Comparison of ENCODE assay signal across 23 mouse cellular contexts in the genomic region with DNA sequence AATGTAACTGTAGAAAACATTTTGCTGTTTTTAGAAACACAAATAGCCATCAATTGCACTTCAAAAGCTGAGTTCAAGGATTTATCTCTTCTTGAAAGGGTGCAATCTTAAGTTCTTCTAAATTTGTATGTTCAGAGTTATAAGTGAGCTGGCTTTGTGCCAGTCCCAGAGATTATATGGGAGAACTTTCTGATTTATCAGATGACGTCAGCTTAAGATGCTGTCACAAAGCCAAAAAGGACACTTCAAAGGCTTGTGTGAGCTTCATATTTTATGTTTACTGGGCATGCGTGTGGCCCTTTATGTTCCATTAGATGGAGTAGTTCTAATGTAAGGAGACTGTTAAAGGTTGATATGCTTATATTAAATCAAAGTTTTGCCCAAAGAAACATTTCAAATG.
"Had no signal": no experiment of that assay in that cellular context is flagged by ENCODE, and none has a peak within 500 bp of the region (broad histone marks: within the 10 kb centered on the region; RNA-seq: fewer than 3 reads in every experiment).

No protein-coding gene starts in this region.

- H3K27me3 ChIP-seq: limb, embryonic 12.5 days; liver, embryonic 12.5 days; liver, embryonic 15.5 days; midbrain, embryonic 12.5 days; midbrain, embryonic 15.5 days; neural tube, embryonic 12.5 days; neural tube, embryonic 15.5 days had no signal

- H3K4me3 ChIP-seq: layer of hippocampus, adult 2 months; left cerebral cortex, adult 2 months; limb, embryonic 12.5 days; liver, embryonic 12.5 days; liver, embryonic 15.5 days; midbrain, embryonic 12.5 days; midbrain, embryonic 15.5 days; neural tube, embryonic 12.5 days; neural tube, embryonic 15.5 days had no signal

- H3K27ac ChIP-seq: layer of hippocampus, adult 2 months; left cerebral cortex, adult 2 months; limb, embryonic 12.5 days; liver, embryonic 12.5 days; liver, embryonic 15.5 days; macrophage; midbrain, embryonic 12.5 days; midbrain, embryonic 15.5 days; neural tube, embryonic 12.5 days; neural tube, embryonic 15.5 days; stomach, postnatal 0 days had no signal

- ATAC-seq: liver, embryonic 12.5 days; midbrain, embryonic 15.5 days had no signal

- H3K36me3 ChIP-seq: limb, embryonic 12.5 days; liver, embryonic 12.5 days; liver, embryonic 15.5 days; midbrain, embryonic 12.5 days; midbrain, embryonic 15.5 days; neural tube, embryonic 12.5 days; neural tube, embryonic 15.5 days had no signal

- H3K9me3 ChIP-seq: limb, embryonic 12.5 days; liver, embryonic 12.5 days; liver, embryonic 15.5 days; midbrain, embryonic 12.5 days; midbrain, embryonic 15.5 days; neural tube, embryonic 12.5 days; neural tube, embryonic 15.5 days had no signal

- DNase-seq: kidney, adult 8-10 months; kidney, postnatal 25 days; layer of hippocampus, adult 9-11 months; liver; lung, adult 18-20 months; lung, postnatal 14 days; right cerebral cortex, adult 18-20 months; right cerebral cortex, postnatal 14 days; right cerebral cortex, postnatal 4 days; thymus, adult 2 months; thymus, postnatal 14 days; thymus, postnatal 4 days had no signal

- H3K4me2 ChIP-seq: limb, embryonic 12.5 days; liver, embryonic 12.5 days; liver, embryonic 15.5 days; midbrain, embryonic 12.5 days; midbrain, embryonic 15.5 days; neural tube, embryonic 12.5 days; neural tube, embryonic 15.5 days had no signal

- H3K4me1 ChIP-seq: limb, embryonic 12.5 days; liver, embryonic 12.5 days; liver, embryonic 15.5 days; midbrain, embryonic 12.5 days; midbrain, embryonic 15.5 days; neural tube, embryonic 12.5 days; neural tube, embryonic 15.5 days had no signal

- H3K9ac ChIP-seq: limb, embryonic 12.5 days; liver, embryonic 12.5 days; liver, embryonic 15.5 days; midbrain, embryonic 12.5 days; midbrain, embryonic 15.5 days; neural tube, embryonic 12.5 days; neural tube, embryonic 15.5 days had no signal
